Mouse (Mus musculus) testis, adult 2 months (tissue): ENCODE measurements around the gene Xpnpep2.

Experiments used
- CTCF ChIP-seq: fragments of 200-500 bp; IDR thresholded peaks from 2 replicates; pipeline ENCODE4 v1.5.1; 2012; ENCODE audit warnings: low read depth, mild to moderate bottlenecking, inconsistent platforms, low read length, moderate library complexity; ENCODE audit not compliant: control insufficient read depth, insufficient read depth, insufficient replicate concordance
- POLR2A ChIP-seq: fragments of 200-500 bp; IDR thresholded peaks from 2 replicates; pipeline ENCODE4 v1.6.1; 2012; ENCODE audit warnings: low read depth, mild to moderate bottlenecking, inconsistent platforms, low read length, moderate library complexity; ENCODE audit not compliant: control insufficient read depth

GRCm38 (mm10) chrX:48157396-48157795 is 48.9 kb downstream of the Xpnpep2 start:
- TF ChIP-seq CTCF (no peak), POLR2A (no peak)
